In genomic region chr10:120294487-120294886, GRCm38 (mm10) we compare ENCODE assay signal across 18 mouse cellular contexts.
DNase-seq lines count a peak whose midpoint lies in the region; ATAC-seq lines count a peak whose summit lies in the region.
"Had no signal": no experiment of that assay in that cellular context is flagged by ENCODE, and none has a peak within 500 bp of the region (broad histone marks: within the 10 kb centered on the region; RNA-seq: fewer than 3 reads in every experiment).

No protein-coding gene starts in this region.

- H3K4me2 ChIP-seq in intestine, embryonic 14.5 days (ENCODE audit: low read length), result peak overlapping the region; percentile 16
- no peak overlapping the region for H3K4me2 ChIP-seq in intestine, embryonic 16.5 days (ENCODE audit: low read depth, low read length)
- no peak overlapping the region for H3K4me2 ChIP-seq in embryonic facial prominence, embryonic 12.5 days (replicated peaks)
- H3K4me2 ChIP-seq in neural tube, embryonic 13.5 days, result peak overlapping the region; percentile 30
- H3K4me2 ChIP-seq: forebrain, embryonic 15.5 days; heart, embryonic 11.5 days had no signal

- no peaks in the 10 kb centered on the region for H3K9me3 ChIP-seq in intestine, embryonic 14.5 days (ENCODE audit: control insufficient read depth, low read length)
- no peaks in the 10 kb centered on the region for H3K9me3 ChIP-seq in intestine, embryonic 16.5 days (ENCODE audit: control insufficient read depth, low read length)
- no peaks in the 10 kb centered on the region for H3K9me3 ChIP-seq in embryonic facial prominence, embryonic 12.5 days
- no peaks in the 10 kb centered on the region for H3K9me3 ChIP-seq in neural tube, embryonic 13.5 days
- H3K9me3 ChIP-seq: forebrain, embryonic 15.5 days had no signal

- intact Hi-C loops in gastrocnemius, postnatal 14 days (cut with DNase I; ENCODE audit: low total_unique reads), result no loop called here

- no peak overlapping the region for H3K9ac ChIP-seq in intestine, embryonic 14.5 days (ENCODE audit: low read length)
- H3K9ac ChIP-seq in intestine, embryonic 16.5 days (ENCODE audit: low read depth, low read length), result no peak overlapping the region
- no peak overlapping the region for H3K9ac ChIP-seq in embryonic facial prominence, embryonic 12.5 days
- H3K9ac ChIP-seq in neural tube, embryonic 13.5 days, result no peak overlapping the region
- H3K9ac ChIP-seq: forebrain, embryonic 15.5 days; liver, embryonic 14.5 days had no signal

- H3K36me3 ChIP-seq in intestine, embryonic 14.5 days (ENCODE audit: control insufficient read depth, insufficient read depth, low read length), result no peaks in the 10 kb centered on the region
- no peaks in the 10 kb centered on the region for H3K36me3 ChIP-seq in intestine, embryonic 16.5 days (ENCODE audit: control insufficient read depth, insufficient read depth, low read length)
- no peaks in the 10 kb centered on the region for H3K36me3 ChIP-seq in embryonic facial prominence, embryonic 12.5 days
- no peaks in the 10 kb centered on the region for H3K36me3 ChIP-seq in neural tube, embryonic 13.5 days
- H3K36me3 ChIP-seq: forebrain, embryonic 15.5 days had no signal

- no peak overlapping the region for H3K4me3 ChIP-seq in intestine, embryonic 14.5 days (ENCODE audit: low read depth, low read length)
- H3K4me3 ChIP-seq in intestine, embryonic 16.5 days (ENCODE audit: low read length), result no peak overlapping the region
- H3K4me3 ChIP-seq in embryonic facial prominence, embryonic 12.5 days, result no peak overlapping the region
- no peak overlapping the region for H3K4me3 ChIP-seq in neural tube, embryonic 13.5 days
- H3K4me3 ChIP-seq: forebrain, embryonic 15.5 days; gastrocnemius, adult 2 months had no signal

- H3K27me3 ChIP-seq in intestine, embryonic 14.5 days (replicated peaks; ENCODE audit: control insufficient read depth, insufficient read depth, low read length), result no peaks in the 10 kb centered on the region
- H3K27me3 ChIP-seq in intestine, embryonic 16.5 days (replicated peaks; ENCODE audit: control insufficient read depth, insufficient read depth, low read length), result no peaks in the 10 kb centered on the region
- no peaks in the 10 kb centered on the region for H3K27me3 ChIP-seq in embryonic facial prominence, embryonic 12.5 days
- H3K27me3 ChIP-seq in neural tube, embryonic 13.5 days, result no peaks in the 10 kb centered on the region
- H3K27me3 ChIP-seq: forebrain, embryonic 15.5 days had no signal

- no peaks in the 10 kb centered on the region; the same call in 1 of the 2 replicates for H3K4me1 ChIP-seq in intestine, embryonic 14.5 days (replicated peaks; ENCODE audit: control insufficient read depth, insufficient read depth, low read length)
- H3K4me1 ChIP-seq in intestine, embryonic 16.5 days (ENCODE audit: control insufficient read depth, insufficient read depth, low read length), result no peaks in the 10 kb centered on the region
- peaks cover 4% of the 10 kb centered on the region for H3K4me1 ChIP-seq in embryonic facial prominence, embryonic 12.5 days
- H3K4me1 ChIP-seq in neural tube, embryonic 13.5 days (replicated peaks), result peaks cover 11% of the 10 kb centered on the region

- no peak for DNase-seq in intestine, embryonic 14.5 days (ENCODE audit: low spot score)
- peak; percentile 78 for DNase-seq in mesoderm, embryonic 11.5 days (ENCODE audit: low read depth, low spot score)
- no peak for DNase-seq in cerebellum, postnatal 36 days
- no peak for DNase-seq in gastrocnemius, postnatal 14 days
- DNase-seq: adrenal gland, postnatal 25 days; cerebellum, postnatal 10 days; gastrocnemius, adult 2 months; heart, postnatal 36 days; kidney, adult 2 months; lung, postnatal 14 days; spleen, adult 18-20 months had no signal

- ATAC-seq in intestine, embryonic 14.5 days (replicated peaks; ENCODE audit: low FRiP score, low TSS enrichment, low read depth), result no peak
- no peak for ATAC-seq in intestine, embryonic 16.5 days
- ATAC-seq in embryonic facial prominence, embryonic 12.5 days (ENCODE audit: insufficient number of reproducible peaks, insufficient read depth, low FRiP score, low TSS enrichment), result 0 out of 2 replicates have a peak, but pooled peaks have one; percentile 47
- peak; percentile 27; the same call in 1 of the 2 replicates for ATAC-seq in neural tube, embryonic 13.5 days (ENCODE audit: low read depth)
- ATAC-seq: forebrain, embryonic 15.5 days had no signal

- no peak overlapping the region for H3K27ac ChIP-seq in intestine, embryonic 14.5 days (ENCODE audit: low read depth)
- H3K27ac ChIP-seq in intestine, embryonic 16.5 days (ENCODE audit: low read length), result no peak overlapping the region
- no peak overlapping the region for H3K27ac ChIP-seq in embryonic facial prominence, embryonic 12.5 days
- no peak overlapping the region for H3K27ac ChIP-seq in neural tube, embryonic 13.5 days (replicated peaks)
- H3K27ac ChIP-seq: forebrain, embryonic 15.5 days; gastrocnemius, adult 2 months; liver, embryonic 14.5 days; stomach, postnatal 0 days had no signal

- 38% methylated on average over 9 of the region's 9 CpGs for WGBS in intestine, embryonic 14.5 days
- WGBS in intestine, embryonic 16.5 days, result 44% methylated on average over 9 of the region's 9 CpGs
- WGBS in embryonic facial prominence, embryonic 12.5 days, result 63% methylated on average over 9 of the region's 9 CpGs
- 48% methylated on average over 9 of the region's 9 CpGs for WGBS in neural tube, embryonic 13.5 days

Comparison
In these comparisons a context has a peak if more than half of its experiments do, and no peak if none do; other contexts are left out.
1. H3K4me2 ChIP-seq: peak in intestine, embryonic 14.5 days (single experiment) and neural tube, embryonic 13.5 days (single experiment); none in intestine, embryonic 16.5 days (single experiment) and embryonic facial prominence, embryonic 12.5 days (single experiment).
2. ATAC-seq: peak in embryonic facial prominence, embryonic 12.5 days (single experiment) and neural tube, embryonic 13.5 days (single experiment); none in intestine, embryonic 14.5 days (single experiment) and intestine, embryonic 16.5 days (single experiment).